Mouse (Mus musculus): ENCODE measurements around the gene Ttc24. TPM values are rescaled to one million over a fixed set of nuclear protein-coding genes. Genes with fewer than 3 reads are reported as not detected.

Gene Ttc24
- polyA plus RNA-seq, 1 experiment, result not detected

- Histone ChIP-seq H3K36me3 (ENCODE audit: control insufficient read depth, insufficient read depth, low read length) (no peaks in the 10 kb centered on the region), H3K27ac (ENCODE audit: insufficient read depth, low read depth, low read length) (no peak overlapping the region), H3K27me3 (replicated peaks; ENCODE audit: control insufficient read depth, insufficient read depth, low read length) (no peaks in the 10 kb centered on the region), H3K4me3 (ENCODE audit: insufficient read depth, low read depth, low read length) (no peak overlapping the region), H3K4me1 (ENCODE audit: control insufficient read depth, insufficient read depth, low read length) (no peaks in the 10 kb centered on the region)
- WGBS, result 95% methylated on average over 6 of the region's 6 CpGs
- no peak for DNase-seq
- TF ChIP-seq POLR2A (IDR thresholded peaks at IDR 0.05; ENCODE audit: low read depth, low read length), result no peak
- TF ChIP-seq CTCF (conservative IDR thresholded peaks at IDR 0.05; ENCODE audit: insufficient read depth, insufficient read length, low read depth, low read length), result no peak
Observed at GRCm38 (mm10) chr3:88109126-88109525, 31.0 kb upstream of the Ttc24 start.

DNA sequence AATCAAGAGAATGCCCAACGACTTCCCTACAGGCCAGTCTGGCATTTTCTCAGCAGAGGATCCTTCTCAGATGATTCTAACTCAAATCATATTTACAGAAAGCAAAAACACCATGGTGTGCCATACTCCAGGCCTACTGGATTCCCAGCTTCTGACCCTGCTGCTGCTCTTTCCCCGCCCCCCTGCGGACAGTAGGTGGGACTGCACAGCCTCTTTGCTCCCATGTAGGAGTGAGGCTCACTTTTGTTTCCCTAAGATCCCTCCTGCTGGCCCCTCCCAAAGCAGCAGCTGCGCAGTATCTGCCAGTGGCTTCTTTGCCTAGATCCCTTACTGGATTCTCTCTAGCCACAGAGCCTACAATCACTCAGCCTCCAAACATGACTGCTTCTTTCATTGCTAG lies 28.0 kb upstream of the Ttc24 start:
- H3K27ac ChIP-seq (ENCODE audit: insufficient read depth, low read depth, low read length), result no peak overlapping the region
- H3K4me3 ChIP-seq (ENCODE audit: insufficient read depth, low read depth, low read length), result no peak overlapping the region
- H3K4me1 ChIP-seq (ENCODE audit: control insufficient read depth, insufficient read depth, low read length), result no peaks in the 10 kb centered on the region
- 97% methylated on average over 4 of the region's 4 CpGs for WGBS
- no peak for DNase-seq
- no peaks in the 10 kb centered on the region for H3K36me3 ChIP-seq (ENCODE audit: control insufficient read depth, insufficient read depth, low read length)
- no peak for TF ChIP-seq CTCF (conservative IDR thresholded peaks at IDR 0.05; ENCODE audit: insufficient read depth, insufficient read length, low read depth, low read length)
- no peak for TF ChIP-seq POLR2A (IDR thresholded peaks at IDR 0.05; ENCODE audit: low read depth, low read length)
- H3K27me3 ChIP-seq (replicated peaks; ENCODE audit: control insufficient read depth, insufficient read depth, low read length), result no peaks in the 10 kb centered on the region

GRCm38 (mm10) chr3:88102611-88103010 lies 24.5 kb upstream of the Ttc24 start:
- Histone ChIP-seq H3K4me3 (ENCODE audit: insufficient read depth, low read depth, low read length) (no peak overlapping the region), H3K27ac (ENCODE audit: insufficient read depth, low read depth, low read length) (peak overlapping the region; percentile 76), H3K27me3 (replicated peaks; ENCODE audit: control insufficient read depth, insufficient read depth, low read length) (no peaks in the 10 kb centered on the region), H3K36me3 (ENCODE audit: control insufficient read depth, insufficient read depth, low read length) (no peaks in the 10 kb centered on the region), H3K4me1 (ENCODE audit: control insufficient read depth, insufficient read depth, low read length) (no peaks in the 10 kb centered on the region)
- TF ChIP-seq POLR2A (IDR thresholded peaks at IDR 0.05; ENCODE audit: low read depth, low read length) (no peak), CTCF (conservative IDR thresholded peaks at IDR 0.05; ENCODE audit: insufficient read depth, insufficient read length, low read depth, low read length) (no peak)
- peak; percentile 56 for DNase-seq
- 60% methylated on average over 6 of the region's 6 CpGs for WGBS

GRCm38 (mm10) chr3:88102196-88102595 lies 24.1 kb upstream of the Ttc24 start:
- no peaks in the 10 kb centered on the region for H3K36me3 ChIP-seq (ENCODE audit: control insufficient read depth, insufficient read depth, low read length)
- H3K27me3 ChIP-seq (replicated peaks; ENCODE audit: control insufficient read depth, insufficient read depth, low read length), result no peaks in the 10 kb centered on the region
- no peak overlapping the region for H3K4me3 ChIP-seq (ENCODE audit: insufficient read depth, low read depth, low read length)
- TF ChIP-seq CTCF (conservative IDR thresholded peaks at IDR 0.05; ENCODE audit: insufficient read depth, insufficient read length, low read depth, low read length), result no peak
- no peak for TF ChIP-seq POLR2A (IDR thresholded peaks at IDR 0.05; ENCODE audit: low read depth, low read length)
- no peaks in the 10 kb centered on the region for H3K4me1 ChIP-seq (ENCODE audit: control insufficient read depth, insufficient read depth, low read length)
- DNase-seq, result peak; percentile 58
- 78% methylated on average over 6 of the region's 6 CpGs for WGBS
- H3K27ac ChIP-seq (ENCODE audit: insufficient read depth, low read depth, low read length), result peak overlapping the region; percentile 76

- Histone ChIP-seq H3K27me3 (replicated peaks; ENCODE audit: control insufficient read depth, insufficient read depth, low read length) (no peaks in the 10 kb centered on the region), H3K27ac (ENCODE audit: insufficient read depth, low read depth, low read length) (peak overlapping the region; percentile 12; the same call in 1 of the 2 replicates), H3K36me3 (ENCODE audit: control insufficient read depth, insufficient read depth, low read length) (no peaks in the 10 kb centered on the region), H3K4me1 (ENCODE audit: control insufficient read depth, insufficient read depth, low read length) (no peaks in the 10 kb centered on the region), H3K4me3 (ENCODE audit: insufficient read depth, low read depth, low read length) (no peak overlapping the region)
- TF ChIP-seq CTCF (conservative IDR thresholded peaks at IDR 0.05; ENCODE audit: insufficient read depth, insufficient read length, low read depth, low read length), result no peak
- no peak for TF ChIP-seq POLR2A (IDR thresholded peaks at IDR 0.05; ENCODE audit: low read depth, low read length)
- no peak for DNase-seq
- 91% methylated on average over 7 of the region's 7 CpGs for WGBS
Observed at GRCm38 (mm10) chr3:88101736-88102135, 23.6 kb upstream of the Ttc24 start.

DNA sequence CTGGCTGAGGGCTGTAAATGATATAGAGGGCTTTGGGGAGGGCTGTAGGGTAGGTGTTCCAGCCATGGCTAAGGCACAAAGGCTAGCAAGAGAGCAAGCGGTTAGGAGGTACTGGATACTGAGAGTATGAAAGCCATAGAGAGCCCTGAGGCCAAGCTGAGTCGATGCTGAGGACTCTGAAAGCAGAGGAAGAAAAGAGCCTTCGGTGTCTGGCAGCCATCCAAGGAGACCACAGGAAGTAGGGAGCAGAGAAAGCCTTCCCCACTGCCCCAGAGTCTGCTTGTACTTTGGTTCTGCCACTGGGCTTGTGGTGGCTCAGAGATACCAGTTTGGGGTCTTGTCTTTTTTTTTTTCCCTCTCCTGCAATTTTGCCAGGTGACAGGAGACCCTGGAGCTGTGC lies 22.1 kb upstream of the Ttc24 start:
- Histone ChIP-seq H3K27ac (ENCODE audit: insufficient read depth, low read depth, low read length) (no peak overlapping the region), H3K4me3 (ENCODE audit: insufficient read depth, low read depth, low read length) (no peak overlapping the region), H3K4me1 (ENCODE audit: control insufficient read depth, insufficient read depth, low read length) (no peaks in the 10 kb centered on the region), H3K36me3 (ENCODE audit: control insufficient read depth, insufficient read depth, low read length) (no peaks in the 10 kb centered on the region), H3K27me3 (replicated peaks; ENCODE audit: control insufficient read depth, insufficient read depth, low read length) (no peaks in the 10 kb centered on the region)
- no peak for TF ChIP-seq CTCF (conservative IDR thresholded peaks at IDR 0.05; ENCODE audit: insufficient read depth, insufficient read length, low read depth, low read length)
- no peak for TF ChIP-seq POLR2A (IDR thresholded peaks at IDR 0.05; ENCODE audit: low read depth, low read length)
- WGBS, result 55% methylated on average over 3 of the region's 3 CpGs
- DNase-seq, result no peak

DNA sequence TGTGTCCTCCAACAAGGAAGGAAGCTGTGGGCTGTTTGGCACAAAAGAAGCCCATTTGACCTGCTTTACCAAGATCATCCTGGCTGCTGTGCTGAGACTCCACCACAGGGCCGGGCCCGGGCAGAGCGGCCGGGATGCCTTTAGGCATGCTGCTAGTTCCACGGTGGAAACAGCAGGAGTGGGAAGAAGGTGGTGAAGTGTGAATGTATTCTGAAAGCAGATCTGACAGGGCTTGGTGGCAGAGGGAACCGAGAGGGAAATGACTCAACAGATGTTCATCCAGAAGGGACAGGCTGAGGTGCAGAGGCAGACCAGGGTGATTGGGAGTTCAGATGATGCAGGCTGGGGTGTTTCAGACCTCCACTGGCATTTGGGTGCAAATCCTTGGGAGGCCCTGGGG lies 19.6 kb upstream of the Ttc24 start:
- Histone ChIP-seq H3K36me3 (ENCODE audit: control insufficient read depth, insufficient read depth, low read length) (no peaks in the 10 kb centered on the region), H3K4me1 (ENCODE audit: control insufficient read depth, insufficient read depth, low read length) (no peaks in the 10 kb centered on the region), H3K4me3 (ENCODE audit: insufficient read depth, low read depth, low read length) (no peak overlapping the region), H3K27ac (ENCODE audit: insufficient read depth, low read depth, low read length) (no peak overlapping the region), H3K27me3 (replicated peaks; ENCODE audit: control insufficient read depth, insufficient read depth, low read length) (no peaks in the 10 kb centered on the region)
- TF ChIP-seq CTCF (conservative IDR thresholded peaks at IDR 0.05; ENCODE audit: insufficient read depth, insufficient read length, low read depth, low read length), result no peak
- WGBS, result 76% methylated on average over 6 of the region's 6 CpGs
- DNase-seq, result no peak

DNA sequence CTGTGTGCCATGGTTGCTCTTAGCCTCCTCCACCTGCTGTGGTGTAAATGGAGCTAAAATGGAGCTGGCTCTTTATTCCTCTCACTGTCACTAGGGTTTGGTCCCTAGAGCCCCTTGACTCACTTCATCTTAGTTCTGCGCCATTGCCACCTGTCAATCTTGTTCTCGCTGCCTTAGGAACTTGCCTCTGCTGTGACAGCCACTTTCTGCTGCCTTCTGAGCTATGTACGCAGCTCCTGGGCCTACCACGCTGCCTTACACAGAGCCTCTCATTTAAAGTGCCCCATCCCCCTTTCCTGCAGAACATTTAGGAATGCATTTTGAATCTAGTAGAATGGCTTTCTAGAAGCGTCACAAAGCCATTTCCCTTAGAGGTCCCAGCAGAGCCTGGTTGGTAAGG lies 16.0 kb upstream of the Ttc24 start:
- no peak overlapping the region for H3K4me3 ChIP-seq (ENCODE audit: insufficient read depth, low read depth, low read length)
- no peak for DNase-seq
- WGBS, result 97% methylated on average over 5 of the region's 5 CpGs
- no peaks in the 10 kb centered on the region for H3K4me1 ChIP-seq (ENCODE audit: control insufficient read depth, insufficient read depth, low read length)
- no peaks in the 10 kb centered on the region for H3K27me3 ChIP-seq (replicated peaks; ENCODE audit: control insufficient read depth, insufficient read depth, low read length)
- no peak overlapping the region for H3K27ac ChIP-seq (ENCODE audit: insufficient read depth, low read depth, low read length)
- no peaks in the 10 kb centered on the region for H3K36me3 ChIP-seq (ENCODE audit: control insufficient read depth, insufficient read depth, low read length)
- TF ChIP-seq CTCF (conservative IDR thresholded peaks at IDR 0.05; ENCODE audit: insufficient read depth, insufficient read length, low read depth, low read length) (no peak), POLR2A (IDR thresholded peaks at IDR 0.05; ENCODE audit: low read depth, low read length) (no peak)
